Mouse (Mus musculus) liver, embryonic 13.5 days (tissue): ENCODE data around the gene Gpx8. TPM values are rescaled to one million over a fixed set of nuclear protein-coding genes. Genes with fewer than 3 reads are reported as not detected.
A peak's percentile ranks its signal among the peaks of the same experiment; 100 is the strongest.

Experiments
- ATAC-seq: fragments of 200-750 bp; cut with Nextera tagmentation; 2 replicates; pipeline ENCODE4 v1.8.0; 2017; ENCODE audit warnings: low read depth, mild to moderate bottlenecking, moderate number of reproducible peaks, moderate library complexity
- DNase-seq: peaks from one replicate; pipeline ENCODE4 v3.0.0; 2022
- H3K27ac ChIP-seq: fragments of 300-500 bp; sonication (generic); 2 replicates; pipeline ENCODE4 v1.5.1; 2015; ENCODE audit warnings: moderate library complexity, mild to moderate bottlenecking, inconsistent platforms
- H3K27me3 ChIP-seq: fragments of 300-500 bp; sonication (generic); 2 replicates; pipeline ENCODE4 v1.6.1; 2015; ENCODE audit warnings: mild to moderate bottlenecking, inconsistent platforms
- H3K36me3 ChIP-seq: fragments of 300-500 bp; sonication (generic); 2 replicates; pipeline ENCODE4 v1.6.1; 2015; ENCODE audit warnings: mild to moderate bottlenecking, inconsistent platforms
- H3K4me1 ChIP-seq: fragments of 300-500 bp; sonication (generic); replicated peaks from 2 replicates; pipeline ENCODE4 v1.6.1; 2015; ENCODE audit warnings: inconsistent platforms
- H3K4me2 ChIP-seq: fragments of 300-500 bp; sonication (generic); 2 replicates; pipeline ENCODE4 v1.6.1; 2015; ENCODE audit warnings: inconsistent platforms, mild to moderate bottlenecking, moderate library complexity
- H3K4me3 ChIP-seq: fragments of 300-500 bp; sonication (generic); replicated peaks from 2 replicates; pipeline ENCODE4 v1.5.1; 2015; ENCODE audit warnings: mild to moderate bottlenecking, inconsistent platforms
- H3K9ac ChIP-seq: fragments of 300-500 bp; sonication (generic); 2 replicates; pipeline ENCODE4 v1.6.1; 2015; ENCODE audit warnings: mild to moderate bottlenecking, inconsistent platforms
- H3K9me3 ChIP-seq: fragments of 300-500 bp; sonication (generic); replicated peaks from 2 replicates; pipeline ENCODE4 v1.6.1; 2016; ENCODE audit warnings: inconsistent platforms
- WGBS: fragments of 180-500 bp; shearing (Covaris S2); methylation state at CpG from one replicate; pipeline ENCODE4 v1.1.7; 2015; ENCODE audit not compliant: insufficient replicate concordance; 5-methylcytosine and 5-hydroxymethylcytosine counted together
- microRNA counts: library from miRNA; unstranded; fragments of <30 nt; microRNA quantifications from one replicate; lab custom pipeline; 2016
- microRNA-seq: library from miRNA; unstranded; fragments of <30 nt; microRNA quantifications from one replicate; pipeline ENCODE4, GENCODE M21; 2016
- polyA plus RNA-seq: library from polyadenylated mRNA; unstranded; fragments of >200 nt; fragmentation: Nextera tagmentation; extraction: Ambion mirVana; gene quantifications from 2 replicates; pipeline ENCODE4 v1.2.1, GENCODE M21; 2015

The Gpx8 gene
- polyA plus RNA-seq, 1 experiment from 2014 or later, result 10.0 TPM

DNA sequence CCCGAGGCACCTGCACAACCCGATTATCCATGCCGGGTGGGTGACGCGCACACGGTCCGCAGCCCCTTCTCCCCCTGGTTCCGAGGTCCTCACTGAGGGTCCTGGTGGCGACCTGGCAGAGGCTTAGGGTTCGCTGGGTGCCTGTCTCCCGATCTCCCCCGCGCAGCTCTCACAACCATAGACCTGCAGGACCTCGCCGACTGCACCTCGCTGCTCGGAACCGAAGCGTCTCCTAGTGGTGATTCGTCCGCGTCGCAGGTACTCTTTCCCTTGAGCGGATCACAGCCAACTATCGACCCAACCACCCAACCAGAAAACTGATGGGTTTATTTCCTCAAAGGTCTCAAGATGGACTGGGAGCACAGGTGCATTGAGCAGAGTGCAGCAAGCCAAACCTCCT lies 52.0 kb downstream of the Gpx8 start:
- Histone ChIP-seq H3K27ac (no peak overlapping the region), H3K36me3 (no peaks in the 10 kb centered on the region), H3K4me1 (peaks cover 16% of the 10 kb centered on the region), H3K27me3 (peaks cover 96% of the 10 kb centered on the region), H3K4me2 (peak overlapping the region; percentile 59), H3K9ac (no peak overlapping the region), H3K4me3 (peak overlapping the region; percentile 44), H3K9me3 (no peaks in the 10 kb centered on the region)
- DNase-seq (no peak), ATAC-seq (peak; percentile 40; the same call in 1 of the 2 replicates)
- under 1% methylated on average over 25 of the region's 25 CpGs for WGBS

DNA sequence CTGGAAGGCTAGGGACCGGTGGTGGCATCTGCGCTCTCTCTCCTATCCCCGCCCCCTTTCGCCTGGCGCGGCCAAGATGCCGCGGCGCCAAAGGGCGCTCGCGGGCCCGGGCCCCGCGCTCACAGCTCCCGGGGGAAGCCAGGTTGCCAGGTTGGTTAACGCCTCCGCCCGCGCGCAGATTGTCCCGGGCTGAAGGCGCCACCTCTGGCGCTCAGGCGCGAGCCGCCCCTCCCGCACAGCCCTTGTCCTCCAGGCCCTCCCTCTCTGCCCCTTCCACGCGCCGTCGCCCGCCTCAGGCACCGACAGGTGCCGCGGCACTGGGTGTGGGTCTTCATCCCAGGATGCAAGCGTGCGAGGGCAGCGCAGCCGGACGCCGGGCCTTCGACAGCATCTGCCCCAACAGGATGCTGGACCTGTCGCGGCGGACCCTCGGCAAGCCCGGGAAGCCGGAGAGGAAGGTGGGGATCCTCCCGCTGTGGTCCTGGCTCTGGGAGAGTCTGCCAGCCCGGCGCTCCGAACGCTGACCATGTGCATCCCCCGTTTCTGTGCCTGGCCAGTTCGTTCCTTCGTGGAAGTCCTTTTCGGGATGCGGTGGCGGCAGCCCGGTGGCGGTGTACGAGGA lies 52.6 kb downstream of the Gpx8 start, which contains the start of gene Mcidas:
Gene Mcidas (plus strand): TSS at position 315 of the 622 bp plus-strand sequence.
- Histone ChIP-seq H3K4me2 (peak within 1 kb of the TSS; percentile 59), H3K9ac (no peak within 1 kb of the TSS), H3K4me1 (peaks cover 17% of the 10 kb centered on the region), H3K27ac (no peak within 1 kb of the TSS), H3K4me3 (peak within 1 kb of the TSS; percentile 44), H3K36me3 (no peaks in the 10 kb centered on the region), H3K9me3 (no peaks in the 10 kb centered on the region), H3K27me3 (peaks cover 96% of the 10 kb centered on the region)
- WGBS, result 2% methylated on average over 63 of the region's 63 CpGs
- ATAC-seq, result no peak
- DNase-seq, result no peak

MicroRNA genes within 50 kb of the gene (microRNA counts, 519-probe panel; counts per million panel counts)
- microRNA mmu-miR-449a (lab: Ali Mortazavi, UCI), result 114 counts per million
- microRNA mmu-miR-449b (lab: Ali Mortazavi, UCI), result 114 counts per million
- 114 counts per million for microRNA mmu-miR-449c (lab: Ali Mortazavi, UCI)

Small RNA genes within 50 kb of the gene (microRNA-seq; reads per million reads assigned to microRNA genes)
- gene Mir449a (244 reads per million, percentile 61 among the genes with 10 or more reads in this experiment), gene Mir449b (1.5 reads per million), gene Mir449c (not detected)

Other genes starting within 250 kb of the Gpx8 start
- gene Plpp1, start 245.6 kb downstream of the Gpx8 start, polyA plus RNA-seq, result 31.8 and 32.2 TPM in 2 replicates
- gene Mtrex, start 119.0 kb downstream of the Gpx8 start, polyA plus RNA-seq, result 42.2 and 56.3 TPM in 2 replicates
- gene Dhx29, start 119.0 kb downstream of the Gpx8 start, polyA plus RNA-seq, result 13.2 and 14.4 TPM in 2 replicates
- 0.15 TPM in 1 of 2 replicates, not detected in the other for gene Ccno, start 58.6 kb downstream of the Gpx8 start, polyA plus RNA-seq
- gene Mcidas, start 52.6 kb downstream of the Gpx8 start, polyA plus RNA-seq, result not detected in 2 replicates
- not detected in 2 replicates for gene Cdc20b, start 11.3 kb downstream of the Gpx8 start, polyA plus RNA-seq
- 0.13 TPM in 1 of 2 replicates, not detected in the other for gene Gzma, start 54.6 kb upstream of the Gpx8 start, polyA plus RNA-seq
- gene Esm1, start 163.2 kb upstream of the Gpx8 start, polyA plus RNA-seq, result 0.65 and 0.75 TPM in 2 replicates
- not detected in 2 replicates for gene Gzmk, start 179.5 kb upstream of the Gpx8 start, polyA plus RNA-seq
- gene BC067074, start 246.7 kb upstream of the Gpx8 start, polyA plus RNA-seq, result 0.22 and 0.23 TPM in 2 replicates